Mouse (Mus musculus): ENCODE results near the gene Cebpzos.

The Cebpzos gene

GRCm38 (mm10) chr17:78942579-78942978, 26.3 kb downstream of the Cebpzos start:
- DNase-seq, result no peak

- no peak for DNase-seq
Measured at GRCm38 (mm10) chr17:78951225-78951624, 34.9 kb downstream of the Cebpzos start.

- DNase-seq, result no peak
Measured at GRCm38 (mm10) chr17:78952070-78952469, 35.8 kb downstream of the Cebpzos start.

GRCm38 (mm10) chr17:78953240-78953639, 36.9 kb downstream of the Cebpzos start:
- DNase-seq, result no peak

GRCm38 (mm10) chr17:78959473-78959872, 43.2 kb downstream of the Cebpzos start:
- DNase-seq, result no peak

GRCm38 (mm10) chr17:78964387-78964786, 48.1 kb downstream of the Cebpzos start:
- DNase-seq, result no peak

GRCm38 (mm10) chr17:78966092-78966883, 50.0 kb downstream of the Cebpzos start:
- no peak for DNase-seq

- DNase-seq, result no peak
Measured at GRCm38 (mm10) chr17:78968500-78968899, 52.2 kb downstream of the Cebpzos start.
